Mouse (Mus musculus): ENCODE measurements around the gene Sh2d3c.

GRCm38 (mm10) chr2:32776192-32776591, 55.3 kb downstream of the Sh2d3c start:
- TF ChIP-seq CTCF (IDR thresholded peaks at IDR 0.05; ENCODE audit: extremely low read depth, insufficient read length, insufficient replicate concordance, low read depth, low read length) (no peak), POLR2A (IDR thresholded peaks at IDR 0.05; ENCODE audit: low read depth, low read length) (no peak)

Measured in small intestine, adult 2 months (tissue).